Mouse (Mus musculus) heart, adult 2 months (tissue): Measurements from ENCODE around the gene Ddx27.

ENCODE experiments used
- CTCF ChIP-seq: fragments of 200-600 bp; IDR thresholded peaks from 2 replicates; pipeline ENCODE4 v1.8.1; 2022; ENCODE audit warnings: antibody characterized with exemption, mild to moderate bottlenecking, moderate library complexity
- POLR2A ChIP-seq: fragments of 200-500 bp; IDR thresholded peaks from 2 replicates; pipeline ENCODE4 v1.6.1; 2011; ENCODE audit warnings: mild to moderate bottlenecking, low read depth, low read length, control low read depth; ENCODE audit not compliant: insufficient read depth

- TF ChIP-seq CTCF: no peak
- peak; percentile 19 for TF ChIP-seq POLR2A
Measured at GRCm38 (mm10) chr2:167071641-167072601, 56.9 kb downstream of the Ddx27 start.
